Mouse (Mus musculus): Measurements from ENCODE around the gene Agbl5. TPM values are rescaled to one million over a fixed set of nuclear protein-coding genes. Genes with fewer than 3 reads are reported as not detected.

Gene Agbl5
- polyA plus RNA-seq, 1 experiment from 2014 or later, result 32.8 TPM

DNA sequence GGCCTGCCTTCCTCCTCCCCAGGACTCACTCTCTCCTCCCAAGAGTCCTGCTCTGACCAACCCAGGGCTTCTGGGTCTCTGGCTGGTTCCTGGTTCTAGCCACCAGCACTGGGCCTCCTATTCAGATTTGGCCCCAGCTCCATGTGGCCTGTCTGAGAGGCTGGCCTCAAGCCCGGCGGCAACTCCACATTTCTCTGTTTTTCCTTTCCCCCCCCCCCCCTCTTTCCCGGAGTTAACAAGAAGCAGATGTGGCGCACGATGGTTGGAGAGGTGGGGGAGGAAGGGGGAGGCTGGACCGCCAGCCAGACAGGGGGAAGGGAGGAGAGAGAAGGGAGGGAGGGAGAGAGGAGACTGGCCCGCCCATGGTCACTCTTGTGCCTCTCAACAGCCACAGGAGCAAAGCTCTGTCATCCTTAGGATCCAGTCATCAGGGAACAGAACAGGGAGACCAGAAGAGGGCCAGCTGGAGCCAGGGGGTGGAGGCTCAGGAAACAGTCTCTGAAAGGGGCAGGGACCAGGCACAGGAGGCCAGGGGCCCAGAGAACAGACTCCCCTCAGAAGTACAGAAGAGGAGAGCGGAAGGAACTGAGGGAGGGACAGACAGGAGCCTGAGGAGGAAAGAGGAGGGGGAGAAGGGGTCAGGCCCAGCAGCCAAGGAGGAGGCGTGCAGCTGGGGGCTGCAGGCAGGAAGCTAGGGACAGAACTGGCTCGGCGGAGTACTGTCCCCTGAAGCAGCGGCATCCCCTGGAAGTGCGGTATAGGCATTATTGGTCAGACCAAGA lies 24.8 kb downstream of the Agbl5 start, which contains the start of gene Emilin1:
Gene Emilin1 (plus strand): TSS at position 343 of the 782 bp plus-strand sequence.
- 11% methylated on average over 12 of the region's 13 CpGs for WGBS
- peak; percentile 66 for ATAC-seq (ENCODE audit: insufficient number of reproducible peaks, insufficient read depth, low FRiP score, low TSS enrichment, low read depth)
- Histone ChIP-seq H3K9me3 (no peaks in the 10 kb centered on the region), H3K4me1 (peaks cover 88% of the 10 kb centered on the region), H3K9ac (peak within 1 kb of the TSS; percentile 88), H3K27ac (peak within 1 kb of the TSS; percentile 99), H3K4me3 (peak within 1 kb of the TSS; percentile 68), H3K27me3 (no peaks in the 10 kb centered on the region), H3K4me2 (peak within 1 kb of the TSS; percentile 95), H3K36me3 (peaks cover 17% of the 10 kb centered on the region)

DNA sequence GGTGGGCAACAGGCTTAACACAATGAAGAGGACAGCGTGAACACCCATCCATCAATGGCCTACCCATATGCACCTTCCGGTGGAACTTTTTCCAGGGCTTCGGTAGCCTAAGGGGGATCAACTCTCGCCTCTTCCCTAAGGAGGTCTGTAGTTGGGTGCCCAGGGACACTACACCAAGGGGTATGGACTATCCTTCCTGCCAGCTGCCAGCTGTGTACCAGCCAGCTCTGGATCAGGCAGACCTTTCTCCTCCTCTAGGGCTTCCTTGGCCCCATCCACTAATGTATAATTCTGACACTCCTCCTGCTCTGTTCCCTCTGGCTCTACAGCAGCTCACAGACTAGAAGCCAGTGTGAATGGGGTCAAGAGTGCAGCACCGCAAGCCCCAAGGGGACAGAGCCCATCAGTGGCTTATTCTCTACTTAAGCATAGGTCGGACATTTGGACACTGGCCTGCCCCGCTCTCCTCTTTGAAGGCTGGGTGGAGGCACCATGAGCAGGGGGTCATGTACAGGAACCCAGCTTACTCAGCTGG lies 25.7 kb downstream of the Agbl5 start:
- Histone ChIP-seq H3K27ac (peak overlapping the region; percentile 99), H3K4me1 (peaks cover 88% of the 10 kb centered on the region)
- WGBS, result 22% methylated on average over 7 of the region's 7 CpGs

DNA sequence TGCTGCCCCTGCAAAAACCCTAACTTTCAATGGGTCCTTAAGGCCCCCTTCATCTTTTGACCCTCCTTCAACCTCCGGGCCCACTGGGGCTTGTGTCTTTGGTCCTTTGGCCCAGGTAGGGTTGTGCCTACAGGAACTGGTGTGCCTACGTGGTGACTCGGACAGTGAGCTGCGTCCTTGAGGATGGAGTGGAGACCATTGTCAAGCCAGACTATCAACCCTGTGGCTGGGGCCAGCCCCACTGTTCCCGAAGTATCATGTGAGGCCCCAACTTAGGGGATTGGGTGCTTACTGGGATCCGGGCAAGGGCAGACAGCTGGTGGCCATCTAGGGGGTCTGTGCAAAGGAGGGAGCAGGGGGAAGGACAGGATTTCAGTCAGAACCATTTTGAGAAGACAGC lies 26.4 kb downstream of the Agbl5 start:
- 33% methylated on average over 6 of the region's 6 CpGs for WGBS
- H3K9me3 ChIP-seq, result no peaks in the 10 kb centered on the region
- H3K4me1 ChIP-seq, result peaks cover 87% of the 10 kb centered on the region
- no peak for ATAC-seq (ENCODE audit: insufficient number of reproducible peaks, insufficient read depth, low FRiP score, low TSS enrichment, low read depth)
- H3K36me3 ChIP-seq, result peaks cover 33% of the 10 kb centered on the region
- peak overlapping the region; percentile 95 for H3K4me2 ChIP-seq
- H3K27ac ChIP-seq, result peak overlapping the region; percentile 99
- peak overlapping the region; percentile 68 for H3K4me3 ChIP-seq
- peak overlapping the region; percentile 88 for H3K9ac ChIP-seq
- H3K27me3 ChIP-seq, result no peaks in the 10 kb centered on the region

More for the DNA sequence above, 25.7 kb downstream of the Agbl5 start:
- Histone ChIP-seq H3K9me3 (no peaks in the 10 kb centered on the region), H3K4me2 (peak overlapping the region; percentile 95), H3K36me3 (peaks cover 27% of the 10 kb centered on the region), H3K9ac (peak overlapping the region; percentile 88), H3K27me3 (no peaks in the 10 kb centered on the region), H3K4me3 (peak overlapping the region; percentile 68)
- ATAC-seq (ENCODE audit: insufficient number of reproducible peaks, insufficient read depth, low FRiP score, low TSS enrichment, low read depth), result no peak

DNA sequence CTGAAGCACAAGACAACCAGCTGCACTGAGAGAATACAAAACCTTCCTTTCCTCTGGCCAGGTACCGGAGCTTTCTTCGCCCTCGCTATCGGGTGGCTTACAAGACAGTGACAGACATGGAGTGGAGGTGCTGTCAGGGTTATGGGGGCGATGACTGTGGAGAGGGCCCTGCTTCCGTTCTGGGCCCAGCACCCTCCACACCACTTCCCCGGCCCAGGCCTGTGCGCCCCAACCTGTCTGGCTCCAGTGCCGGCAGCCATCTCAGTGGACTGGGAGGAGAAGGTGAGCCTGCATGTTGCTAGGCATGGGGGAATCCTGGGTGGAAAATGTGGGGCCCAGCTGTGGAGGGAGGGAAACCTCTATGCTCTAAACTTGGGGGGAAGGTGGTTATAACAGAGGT lies 27.0 kb downstream of the Agbl5 start:
- no peaks in the 10 kb centered on the region for H3K27me3 ChIP-seq

DNA sequence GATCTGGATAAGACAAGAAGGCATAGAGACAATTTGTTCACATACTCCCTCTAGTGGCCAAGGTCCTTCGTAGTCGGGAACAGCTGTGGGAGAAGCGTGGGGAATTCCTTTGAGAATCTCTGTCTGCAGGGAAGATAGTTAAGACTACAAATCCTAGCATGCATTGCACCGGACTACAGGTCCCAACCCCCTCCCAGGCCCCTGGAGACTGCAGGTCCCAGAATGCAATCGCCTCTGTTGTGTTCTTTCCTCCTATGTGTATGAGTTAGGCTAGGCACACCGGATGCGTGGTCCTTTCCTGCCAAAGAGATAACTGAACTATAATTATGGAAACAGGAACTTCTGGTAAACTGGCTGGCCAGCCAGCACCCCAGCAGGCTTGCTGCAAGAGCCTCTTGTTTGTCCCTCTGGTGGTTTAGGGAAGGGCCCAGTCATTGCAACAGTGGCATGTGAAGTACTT lies 27.5 kb downstream of the Agbl5 start:
- H3K27ac ChIP-seq, result peak overlapping the region; percentile 99

More for the DNA sequence above, 27.0 kb downstream of the Agbl5 start:
- peaks cover 88% of the 10 kb centered on the region for H3K4me1 ChIP-seq
- H3K9me3 ChIP-seq, result no peaks in the 10 kb centered on the region
- peak overlapping the region; percentile 99 for H3K27ac ChIP-seq
- peaks cover 39% of the 10 kb centered on the region for H3K36me3 ChIP-seq
- 32% methylated on average over 9 of the region's 9 CpGs for WGBS
- H3K9ac ChIP-seq, result peak overlapping the region; percentile 88
- peak overlapping the region; percentile 68 for H3K4me3 ChIP-seq
- ATAC-seq (ENCODE audit: insufficient number of reproducible peaks, insufficient read depth, low FRiP score, low TSS enrichment, low read depth), result no peak
- peak overlapping the region; percentile 95 for H3K4me2 ChIP-seq

DNA sequence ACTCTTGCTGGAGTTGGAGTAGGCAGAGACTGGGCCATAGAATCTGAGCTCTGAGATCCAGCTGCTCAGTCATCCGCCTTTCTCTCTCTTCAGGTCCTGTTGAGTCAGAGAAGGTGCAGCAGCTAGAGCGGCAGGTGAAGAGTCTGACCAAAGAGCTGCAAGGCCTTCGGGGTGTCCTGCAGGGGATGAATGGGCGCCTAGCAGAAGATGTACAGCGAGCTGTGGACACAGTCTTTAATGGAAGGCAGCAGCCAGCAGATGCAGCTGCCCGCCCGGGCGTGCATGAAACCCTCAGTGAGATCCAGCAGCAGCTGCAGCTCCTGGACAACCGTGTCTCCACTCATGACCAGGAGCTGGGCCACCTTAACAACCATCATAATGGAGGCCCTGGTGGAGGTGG lies 28.3 kb downstream of the Agbl5 start:
- no peak for ATAC-seq (ENCODE audit: insufficient number of reproducible peaks, insufficient read depth, low FRiP score, low TSS enrichment, low read depth)
- peaks cover 47% of the 10 kb centered on the region for H3K36me3 ChIP-seq
- peak overlapping the region; percentile 4; the same call in 1 of the 2 replicates for H3K9ac ChIP-seq
- H3K4me1 ChIP-seq, result peaks cover 86% of the 10 kb centered on the region
- H3K27me3 ChIP-seq, result no peaks in the 10 kb centered on the region
- H3K27ac ChIP-seq, result no peak overlapping the region; the same call in 1 of the 2 replicates
- WGBS, result 93% methylated on average over 9 of the region's 9 CpGs
- H3K9me3 ChIP-seq, result no peaks in the 10 kb centered on the region
- no peak overlapping the region for H3K4me2 ChIP-seq
- no peak overlapping the region for H3K4me3 ChIP-seq

More for the DNA sequence above, 27.5 kb downstream of the Agbl5 start:
- 2% methylated on average over 7 of the region's 7 CpGs for WGBS
- peak overlapping the region; percentile 95 for H3K4me2 ChIP-seq
- H3K4me1 ChIP-seq, result peaks cover 88% of the 10 kb centered on the region
- no peaks in the 10 kb centered on the region for H3K9me3 ChIP-seq
- peaks cover 45% of the 10 kb centered on the region for H3K36me3 ChIP-seq
- peak overlapping the region; percentile 88 for H3K9ac ChIP-seq
- peak; percentile 52 for ATAC-seq (ENCODE audit: insufficient number of reproducible peaks, insufficient read depth, low FRiP score, low TSS enrichment, low read depth)
- peak overlapping the region; percentile 68 for H3K4me3 ChIP-seq
- H3K27me3 ChIP-seq, result no peaks in the 10 kb centered on the region

DNA sequence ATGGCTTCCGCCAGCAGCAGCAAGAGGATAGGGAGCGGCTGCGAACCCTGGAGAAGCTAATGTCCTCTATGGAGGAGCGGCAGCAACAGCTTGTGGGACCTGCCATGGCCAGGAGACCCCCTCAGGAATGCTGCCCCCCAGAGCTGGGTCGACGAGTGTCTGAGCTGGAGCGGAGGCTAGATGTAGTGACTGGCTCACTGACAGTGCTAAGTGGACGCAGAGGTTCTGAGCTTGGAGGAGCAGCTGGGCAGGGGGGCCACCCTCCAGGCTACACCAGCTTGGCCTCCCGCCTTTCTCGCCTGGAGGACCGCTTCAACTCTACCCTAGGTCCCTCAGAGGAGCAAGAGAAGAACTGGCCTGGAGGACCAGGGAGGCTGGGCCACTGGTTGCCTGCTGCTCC lies 28.9 kb downstream of the Agbl5 start:
- H3K27ac ChIP-seq, result no peak overlapping the region

DNA sequence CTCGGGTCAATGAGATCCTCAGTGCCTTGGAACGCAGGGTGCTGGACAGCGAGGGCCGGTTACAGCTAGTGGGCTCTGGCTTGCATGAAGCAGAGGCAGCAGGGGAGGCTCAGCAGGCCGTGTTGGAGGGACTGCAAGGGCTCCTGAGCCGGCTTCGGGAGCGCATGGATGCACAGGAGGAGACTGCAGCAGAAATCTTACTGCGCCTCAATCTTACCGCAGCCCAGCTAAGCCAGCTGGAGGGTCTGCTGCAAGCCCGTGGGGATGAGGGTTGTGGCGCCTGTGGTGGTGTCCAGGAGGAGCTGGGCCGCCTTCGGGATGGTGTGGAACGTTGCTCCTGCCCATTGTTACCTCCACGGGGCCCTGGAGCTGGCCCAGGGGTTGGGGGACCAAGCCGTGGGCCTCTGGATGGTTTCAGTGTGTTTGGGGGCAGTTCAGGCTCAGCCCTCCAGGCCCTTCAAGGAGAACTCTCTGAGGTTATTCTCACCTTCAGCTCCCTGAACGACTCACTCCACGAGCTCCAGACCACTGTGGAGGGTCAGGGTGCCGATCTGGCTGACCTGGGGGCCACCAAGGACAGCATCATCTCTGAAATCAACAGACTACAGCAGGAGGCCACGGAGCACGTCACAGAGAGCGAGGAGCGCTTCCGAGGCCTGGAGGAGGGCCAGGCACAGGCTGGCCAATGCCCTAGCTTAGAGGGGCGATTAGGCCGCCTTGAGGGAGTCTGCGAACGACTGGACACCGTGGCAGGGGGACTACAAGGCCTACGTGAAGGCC lies 29.6 kb downstream of the Agbl5 start:
- H3K4me3 ChIP-seq, result no peak overlapping the region
- WGBS, result 88% methylated on average over 31 of the region's 31 CpGs
- H3K27me3 ChIP-seq, result no peaks in the 10 kb centered on the region
- H3K36me3 ChIP-seq, result peaks cover 47% of the 10 kb centered on the region
- no peaks in the 10 kb centered on the region for H3K9me3 ChIP-seq
- H3K4me2 ChIP-seq, result no peak overlapping the region
- peak overlapping the region; percentile 36 for H3K9ac ChIP-seq
- H3K27ac ChIP-seq, result 0 out of 2 replicates have a peak overlapping the region, but pooled peaks have one; percentile 39
- ATAC-seq (ENCODE audit: insufficient number of reproducible peaks, insufficient read depth, low FRiP score, low TSS enrichment, low read depth), result no peak
- peaks cover 87% of the 10 kb centered on the region for H3K4me1 ChIP-seq

More for the DNA sequence above, 28.9 kb downstream of the Agbl5 start:
- H3K4me2 ChIP-seq, result no peak overlapping the region
- ATAC-seq (ENCODE audit: insufficient number of reproducible peaks, insufficient read depth, low FRiP score, low TSS enrichment, low read depth), result no peak
- peaks cover 47% of the 10 kb centered on the region for H3K36me3 ChIP-seq
- H3K4me3 ChIP-seq, result no peak overlapping the region
- no peaks in the 10 kb centered on the region for H3K9me3 ChIP-seq
- 88% methylated on average over 11 of the region's 11 CpGs for WGBS
- peaks cover 87% of the 10 kb centered on the region for H3K4me1 ChIP-seq
- no peaks in the 10 kb centered on the region for H3K27me3 ChIP-seq
- 0 out of 2 replicates have a peak overlapping the region, but pooled peaks have one; percentile 4 for H3K9ac ChIP-seq

DNA sequence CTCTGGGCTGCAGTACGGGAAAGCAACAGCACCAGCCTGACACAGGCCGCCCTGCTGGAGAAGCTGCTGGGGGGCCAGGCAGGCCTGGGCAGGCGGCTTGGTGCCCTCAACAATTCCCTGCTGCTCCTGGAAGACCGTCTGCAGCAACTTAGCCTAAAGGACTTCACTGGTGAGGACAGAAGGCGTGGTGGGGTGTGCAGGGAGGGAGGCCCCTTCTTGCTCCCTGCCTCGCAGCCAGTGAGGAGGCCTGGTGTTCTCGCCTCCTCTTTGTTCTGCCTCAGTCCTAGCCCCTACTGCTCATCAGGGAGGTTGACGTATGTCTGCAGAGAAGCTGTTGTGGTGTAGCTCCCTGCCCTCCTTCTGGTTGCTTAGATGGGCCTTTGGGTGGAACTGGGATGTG lies 30.2 kb downstream of the Agbl5 start:
- WGBS, result 75% methylated on average over 8 of the region's 8 CpGs
- Histone ChIP-seq H3K9ac (peak overlapping the region; percentile 36), H3K4me1 (peaks cover 84% of the 10 kb centered on the region)

DNA sequence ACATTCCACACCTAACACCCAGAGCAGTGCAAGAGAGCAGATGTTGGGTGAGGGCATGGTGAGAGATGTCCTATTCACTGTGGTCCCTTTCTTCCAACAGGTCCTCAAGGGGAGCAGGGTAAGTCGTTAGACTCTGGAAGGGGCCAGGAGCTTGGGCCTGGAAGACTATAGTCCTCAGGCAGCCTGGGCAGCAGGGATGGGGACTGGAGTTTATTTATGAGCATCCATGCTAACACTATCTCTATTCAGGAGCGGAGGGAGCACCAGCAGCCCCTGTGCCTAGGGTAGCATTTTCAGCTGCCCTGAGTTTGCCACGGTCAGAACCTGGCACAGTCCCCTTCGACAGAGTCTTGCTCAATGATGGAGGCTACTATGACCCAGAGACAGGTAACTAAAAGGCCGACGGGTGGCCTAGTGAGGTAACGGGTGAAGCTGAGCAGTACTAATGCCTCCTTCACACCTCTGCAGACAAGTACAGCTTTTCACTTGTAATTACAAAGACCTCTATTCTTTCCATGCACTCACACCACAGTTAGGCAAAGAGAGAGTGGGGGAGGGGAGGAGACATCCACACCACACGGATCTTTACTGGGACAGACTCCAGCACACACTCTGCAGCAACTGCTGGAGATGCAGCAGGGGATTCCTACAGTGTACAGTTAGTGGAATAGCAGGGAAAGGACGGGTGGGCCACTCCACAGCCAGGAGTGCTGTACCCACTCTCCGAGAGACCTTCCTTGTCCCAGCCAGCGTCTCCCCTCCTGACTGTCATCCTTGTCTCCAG lies 31.5 kb downstream of the Agbl5 start:
- peaks cover 47% of the 10 kb centered on the region for H3K36me3 ChIP-seq
- H3K4me1 ChIP-seq, result peaks cover 73% of the 10 kb centered on the region
- WGBS, result 66% methylated on average over 11 of the region's 11 CpGs
- H3K9me3 ChIP-seq, result no peaks in the 10 kb centered on the region
- H3K4me2 ChIP-seq, result no peak overlapping the region
- ATAC-seq (ENCODE audit: insufficient number of reproducible peaks, insufficient read depth, low FRiP score, low TSS enrichment, low read depth), result no peak
- 0 out of 2 replicates have a peak overlapping the region, but pooled peaks have one; percentile 17 for H3K9ac ChIP-seq
- no peak overlapping the region for H3K27ac ChIP-seq
- H3K27me3 ChIP-seq, result no peaks in the 10 kb centered on the region
- no peak overlapping the region for H3K4me3 ChIP-seq

More for the DNA sequence above, 30.2 kb downstream of the Agbl5 start:
- peaks cover 47% of the 10 kb centered on the region for H3K36me3 ChIP-seq
- ATAC-seq (ENCODE audit: insufficient number of reproducible peaks, insufficient read depth, low FRiP score, low TSS enrichment, low read depth), result no peak
- no peak overlapping the region for H3K4me3 ChIP-seq
- peak overlapping the region; percentile 39; the same call in 1 of the 2 replicates for H3K27ac ChIP-seq
- no peaks in the 10 kb centered on the region for H3K27me3 ChIP-seq
- no peaks in the 10 kb centered on the region for H3K9me3 ChIP-seq
- H3K4me2 ChIP-seq, result no peak overlapping the region

All from embryonic facial prominence, embryonic 13.5 days (tissue).